8 mouse cellular contexts compared by ENCODE assay signal in genomic region chr5:115133358-115134066, GRCm38 (mm10). TPM values are rescaled to one million over a fixed set of nuclear protein-coding genes. Genes with fewer than 3 reads are reported as not detected.
DNase-seq lines count a peak whose midpoint lies in the region; ATAC-seq and TF ChIP-seq lines count a peak whose summit lies in the region.

No protein-coding gene starts in this region.

- H3K36me3 ChIP-seq in kidney, postnatal 0 days (ENCODE audit: insufficient read depth, low read length), result peaks cover 12% of the 10 kb centered on the region; the same call in 1 of the 2 replicates
- no peaks in the 10 kb centered on the region; the same call in 1 of the 2 replicates for H3K36me3 ChIP-seq in embryonic facial prominence, embryonic 11.5 days (replicated peaks; ENCODE audit: control insufficient read depth, insufficient read depth, low read depth, low read length)
- H3K36me3 ChIP-seq in intestine, embryonic 14.5 days (ENCODE audit: control insufficient read depth, insufficient read depth, low read length), result peaks cover 24% of the 10 kb centered on the region
- H3K36me3 ChIP-seq in neural tube, embryonic 12.5 days, result peaks cover 16% of the 10 kb centered on the region

- H3K27me3 ChIP-seq in kidney, postnatal 0 days (ENCODE audit: insufficient read depth, low read length), result no peaks in the 10 kb centered on the region
- H3K27me3 ChIP-seq in embryonic facial prominence, embryonic 11.5 days (ENCODE audit: control insufficient read depth, insufficient read depth, low read length), result no peaks in the 10 kb centered on the region
- no peaks in the 10 kb centered on the region for H3K27me3 ChIP-seq in intestine, embryonic 14.5 days (replicated peaks; ENCODE audit: control insufficient read depth, insufficient read depth, low read length)
- no peaks in the 10 kb centered on the region for H3K27me3 ChIP-seq in neural tube, embryonic 12.5 days (replicated peaks)

- peak overlapping the region; percentile 99 for H3K4me2 ChIP-seq in kidney, postnatal 0 days (ENCODE audit: low read length)
- peak overlapping the region; percentile 85 for H3K4me2 ChIP-seq in embryonic facial prominence, embryonic 11.5 days (ENCODE audit: low read depth, low read length)
- H3K4me2 ChIP-seq in intestine, embryonic 14.5 days (ENCODE audit: low read length), result peak overlapping the region; percentile 94
- peak overlapping the region; percentile 90 for H3K4me2 ChIP-seq in neural tube, embryonic 12.5 days (replicated peaks)

- no peak for DNase-seq in kidney, postnatal 0 days (ENCODE audit: low spot score)
- no peak for DNase-seq in kidney, postnatal 4 days
- no peak for DNase-seq in embryonic facial prominence, embryonic 11.5 days (ENCODE audit: low spot score)
- no peak for DNase-seq in intestine, embryonic 14.5 days (ENCODE audit: low spot score)
- no peak for DNase-seq in urinary bladder, postnatal 14 days (ENCODE audit: low spot score)
- no peak for DNase-seq in cerebellum, adult 11 months
- no peak for DNase-seq in adrenal gland, postnatal 36 days

- no peaks in the 10 kb centered on the region for H3K9me3 ChIP-seq in kidney, postnatal 0 days (replicated peaks; ENCODE audit: low read length)
- no peaks in the 10 kb centered on the region for H3K9me3 ChIP-seq in embryonic facial prominence, embryonic 11.5 days (replicated peaks; ENCODE audit: control insufficient read depth, low read length)
- H3K9me3 ChIP-seq in intestine, embryonic 14.5 days (ENCODE audit: control insufficient read depth, low read length), result no peaks in the 10 kb centered on the region
- no peaks in the 10 kb centered on the region for H3K9me3 ChIP-seq in neural tube, embryonic 12.5 days

- no peak overlapping the region for H3K27ac ChIP-seq in kidney, postnatal 0 days
- no peak overlapping the region for H3K27ac ChIP-seq in embryonic facial prominence, embryonic 11.5 days (replicated peaks; ENCODE audit: low read depth, low read length)
- H3K27ac ChIP-seq in intestine, embryonic 14.5 days (ENCODE audit: low read depth), result no peak overlapping the region
- no peak overlapping the region for H3K27ac ChIP-seq in neural tube, embryonic 12.5 days

- H3K9ac ChIP-seq in kidney, postnatal 0 days (ENCODE audit: low read depth, low read length), result peak overlapping the region; percentile 89
- peak overlapping the region; percentile 51 for H3K9ac ChIP-seq in embryonic facial prominence, embryonic 11.5 days (replicated peaks; ENCODE audit: low read length)
- H3K9ac ChIP-seq in intestine, embryonic 14.5 days (ENCODE audit: low read length), result peak overlapping the region; percentile 84
- H3K9ac ChIP-seq in neural tube, embryonic 12.5 days, result peak overlapping the region; percentile 93

- no peak for TF ChIP-seq CTCF in kidney, postnatal 0 days (IDR thresholded peaks at IDR 0.05; ENCODE audit: low read depth)

- WGBS in kidney, postnatal 0 days, result 48% methylated on average over 6 of the region's 6 CpGs
- 58% methylated on average over 6 of the region's 6 CpGs for WGBS in embryonic facial prominence, embryonic 11.5 days
- 58% methylated on average over 6 of the region's 6 CpGs for WGBS in intestine, embryonic 14.5 days
- 67% methylated on average over 6 of the region's 6 CpGs for WGBS in neural tube, embryonic 12.5 days

- H3K4me1 ChIP-seq in kidney, postnatal 0 days (replicated peaks; ENCODE audit: insufficient read depth, low read length), result peaks cover 7% of the 10 kb centered on the region
- no peaks in the 10 kb centered on the region for H3K4me1 ChIP-seq in embryonic facial prominence, embryonic 11.5 days (ENCODE audit: control insufficient read depth, insufficient read depth, low read length)
- peaks cover 8% of the 10 kb centered on the region for H3K4me1 ChIP-seq in intestine, embryonic 14.5 days (replicated peaks; ENCODE audit: control insufficient read depth, insufficient read depth, low read length)
- H3K4me1 ChIP-seq in neural tube, embryonic 12.5 days, result peaks cover 17% of the 10 kb centered on the region

- peak overlapping the region; percentile 93 for H3K4me3 ChIP-seq in kidney, postnatal 0 days (replicated peaks; ENCODE audit: low read depth, low read length)
- H3K4me3 ChIP-seq in embryonic facial prominence, embryonic 11.5 days (ENCODE audit: low read depth, low read length), result peak overlapping the region; percentile 84
- H3K4me3 ChIP-seq in intestine, embryonic 14.5 days (ENCODE audit: low read depth, low read length), result peak overlapping the region; percentile 92
- peak overlapping the region; percentile 97 for H3K4me3 ChIP-seq in neural tube, embryonic 12.5 days

- ATAC-seq in kidney, postnatal 0 days (replicated peaks; ENCODE audit: low FRiP score, low read depth), result no peak
- ATAC-seq in embryonic facial prominence, embryonic 11.5 days (replicated peaks; ENCODE audit: insufficient number of reproducible peaks, low FRiP score, low TSS enrichment, low read depth), result no peak
- no peak for ATAC-seq in intestine, embryonic 14.5 days (replicated peaks; ENCODE audit: low FRiP score, low TSS enrichment, low read depth)
- ATAC-seq in neural tube, embryonic 12.5 days (ENCODE audit: low FRiP score, low read depth), result no peak

RNA-seq across cellular contexts. Expression of gene Unc119b, which starts 1.3 kb away (rescaled TPM):
- polyA plus RNA-seq in kidney, postnatal 0 days (2015; fragmentation: Nextera tagmentation; extraction: Ambion mirVana), result 40.8 and 42.7 TPM in 2 replicates
- 49.6 and 53.0 TPM in 2 replicates for polyA plus RNA-seq in embryonic facial prominence, embryonic 11.5 days (2014; fragmentation: Nextera tagmentation; extraction: Ambion mirVana)
- 30.6 and 31.0 TPM in 2 replicates for polyA plus RNA-seq in intestine, embryonic 14.5 days (2014; fragmentation: Nextera tagmentation; extraction: Ambion mirVana)
- polyA plus RNA-seq in neural tube, embryonic 12.5 days (2016; fragmentation: Nextera tagmentation; extraction: Ambion mirVana), result 60.4 and 61.2 TPM in 2 replicates
- total RNA-seq in adrenal gland, postnatal 36 days (2021), result 10 to 100 TPM; 38.9 to 45.3 TPM

RNA-seq across cellular contexts. Expression of gene Acads, which starts 14.4 kb away (rescaled TPM):
- polyA plus RNA-seq in kidney, postnatal 0 days (2015; fragmentation: Nextera tagmentation; extraction: Ambion mirVana), result 105 and 117 TPM in 2 replicates
- polyA plus RNA-seq in embryonic facial prominence, embryonic 11.5 days (2014; fragmentation: Nextera tagmentation; extraction: Ambion mirVana), result 27.7 and 31.8 TPM in 2 replicates
- 53.3 and 57.3 TPM in 2 replicates for polyA plus RNA-seq in intestine, embryonic 14.5 days (2014; fragmentation: Nextera tagmentation; extraction: Ambion mirVana)
- 45.1 and 47.9 TPM in 2 replicates for polyA plus RNA-seq in neural tube, embryonic 12.5 days (2016; fragmentation: Nextera tagmentation; extraction: Ambion mirVana)
- total RNA-seq in adrenal gland, postnatal 36 days (2021), result 100 to 1,000 TPM; 156 to 220 TPM

RNA-seq across cellular contexts. Expression of gene Mlec, which starts 24.5 kb away (rescaled TPM):
- 43.6 and 44.4 TPM in 2 replicates for polyA plus RNA-seq in kidney, postnatal 0 days (2015; fragmentation: Nextera tagmentation; extraction: Ambion mirVana)
- 36.6 and 37.5 TPM in 2 replicates for polyA plus RNA-seq in embryonic facial prominence, embryonic 11.5 days (2014; fragmentation: Nextera tagmentation; extraction: Ambion mirVana)
- 70.5 and 71.6 TPM in 2 replicates for polyA plus RNA-seq in intestine, embryonic 14.5 days (2014; fragmentation: Nextera tagmentation; extraction: Ambion mirVana)
- 57.7 and 64.4 TPM in 2 replicates for polyA plus RNA-seq in neural tube, embryonic 12.5 days (2016; fragmentation: Nextera tagmentation; extraction: Ambion mirVana)
- 100 to 1,000 TPM; 184 to 197 TPM for total RNA-seq in adrenal gland, postnatal 36 days (2021)

RNA-seq across cellular contexts. Expression of gene Gm10401, which starts 35.4 kb away (rescaled TPM):
- polyA plus RNA-seq in kidney, postnatal 0 days (2015; fragmentation: Nextera tagmentation; extraction: Ambion mirVana), result 26.6 and 31.3 TPM in 2 replicates
- polyA plus RNA-seq in embryonic facial prominence, embryonic 11.5 days (2014; fragmentation: Nextera tagmentation; extraction: Ambion mirVana), result 24.6 and 26.3 TPM in 2 replicates
- 42.4 and 46.5 TPM in 2 replicates for polyA plus RNA-seq in intestine, embryonic 14.5 days (2014; fragmentation: Nextera tagmentation; extraction: Ambion mirVana)
- 27.1 and 32.7 TPM in 2 replicates for polyA plus RNA-seq in neural tube, embryonic 12.5 days (2016; fragmentation: Nextera tagmentation; extraction: Ambion mirVana)
- not detected for total RNA-seq in adrenal gland, postnatal 36 days (2021)
